Mouse (Mus musculus) A20 (cell line): ENCODE results near the gene Sbds.
A peak's percentile ranks its signal among the peaks of the same experiment; 100 is the strongest.

ENCODE experiments used
- DNase-seq: peaks from one replicate; pipeline ENCODE4 v3.0.0-alpha.2; 2011; ENCODE audit warnings: low read depth, low spot score

Sbds gene

DNA sequence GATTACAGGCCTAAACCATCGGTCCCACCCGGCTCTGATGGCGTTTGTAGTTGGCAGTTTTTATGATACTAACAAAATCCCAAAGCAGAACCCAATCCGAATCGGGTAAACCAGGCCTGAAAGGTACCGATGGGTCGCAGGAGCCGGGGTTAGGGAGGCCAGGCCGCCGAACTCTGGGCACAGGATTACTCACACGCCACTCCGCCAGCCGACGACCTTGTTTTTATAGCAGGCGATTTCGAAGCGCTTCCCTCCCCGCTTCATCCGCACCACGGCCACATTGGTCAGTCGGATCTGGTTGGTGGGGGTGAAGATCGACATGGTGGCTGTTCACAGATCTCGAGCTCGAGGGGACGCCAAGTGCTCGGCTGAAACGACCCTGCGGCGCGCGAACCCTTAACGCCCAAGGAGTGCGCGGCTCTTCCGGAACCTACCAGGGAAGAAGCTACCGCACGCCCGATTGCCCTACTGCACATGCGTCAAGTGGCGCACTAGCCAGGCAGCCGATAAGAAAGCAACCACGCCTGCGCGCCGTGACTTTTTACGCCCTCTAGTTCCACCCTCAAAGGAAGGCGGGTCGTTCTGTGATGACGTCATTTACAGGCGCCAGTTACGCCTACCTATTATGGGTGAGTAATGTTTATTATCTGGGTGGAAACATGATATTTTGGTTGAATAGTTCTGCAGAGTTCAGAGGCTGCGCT lies at the start of gene Sbds, which contains the start of gene Tyw1:
TSS of gene Sbds (minus strand) at position 514 of the 704 bp plus-strand sequence.
TSS of gene Tyw1 (plus strand) at position 603 of the 704 bp plus-strand sequence.
- DNase-seq = peak; percentile 99

DNA sequence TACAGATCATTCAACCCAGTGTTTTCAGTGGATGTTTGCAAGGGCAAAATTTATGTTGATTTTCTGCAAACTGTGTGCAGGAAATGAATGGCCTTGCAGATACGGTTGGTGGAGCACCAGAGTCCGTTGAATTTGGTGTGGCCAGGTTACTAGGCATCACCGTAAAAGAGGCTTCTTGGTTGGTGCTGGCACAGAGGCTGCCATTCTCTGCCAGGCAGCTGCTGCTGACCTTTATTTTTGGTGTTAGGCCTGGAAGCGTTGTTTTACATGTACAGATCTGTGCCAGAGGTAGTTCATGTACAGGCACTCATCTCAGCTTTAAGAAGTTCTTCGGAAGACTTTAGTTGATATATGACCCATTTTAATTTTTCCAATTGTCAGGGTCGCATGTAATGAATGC lies 48.3 kb upstream of the Sbds start:
- DNase-seq = no peak

DNA sequence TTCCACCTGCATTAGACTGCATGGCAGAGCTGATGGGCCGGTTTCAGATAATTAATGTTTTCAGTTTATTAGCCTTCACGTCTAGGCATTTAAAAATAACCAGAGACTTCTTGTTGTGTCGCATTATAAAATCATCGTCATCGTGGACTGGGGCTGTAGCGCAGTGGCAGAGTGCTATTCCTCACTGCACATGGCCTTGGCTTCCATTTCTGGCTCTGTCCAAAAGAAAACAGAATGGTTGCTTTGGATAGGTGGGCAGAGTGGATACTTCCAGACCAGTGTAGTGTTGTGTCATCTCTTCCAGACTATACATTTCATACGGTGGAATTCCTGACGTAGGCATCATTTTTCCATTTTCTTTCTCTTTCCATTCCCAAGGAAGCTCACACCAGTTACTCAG lies 44.2 kb upstream of the Sbds start:
- no peak for DNase-seq

DNA sequence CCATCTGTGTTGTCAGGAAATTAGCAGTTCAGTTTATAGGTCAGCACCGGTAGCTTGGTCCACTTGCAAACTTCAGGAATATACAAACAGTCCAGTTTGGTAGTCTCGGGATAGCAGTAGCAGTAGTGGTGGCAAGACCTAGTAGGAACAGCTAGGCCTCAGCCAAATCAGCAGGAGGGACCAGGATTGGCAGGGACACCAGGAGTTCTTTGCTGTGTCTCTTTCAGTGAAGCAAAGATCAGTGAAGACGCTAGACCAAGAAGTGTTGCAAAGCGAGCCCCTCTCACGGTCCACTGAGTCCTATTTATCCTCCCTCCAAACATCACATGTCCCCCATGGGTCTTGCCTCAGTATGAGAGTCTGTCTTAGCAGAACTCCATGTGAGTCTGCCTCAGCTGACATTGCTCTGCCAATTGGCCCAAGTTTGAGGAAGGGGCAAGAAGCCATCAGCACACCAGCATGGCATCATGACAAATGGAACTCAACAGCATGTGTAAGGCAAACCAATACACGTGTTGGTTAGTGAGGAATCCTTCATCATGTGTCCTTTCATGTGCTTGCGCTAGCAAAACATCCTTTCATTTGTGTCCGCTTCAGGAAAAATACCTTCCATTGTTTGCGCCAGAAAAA lies 43.6 kb upstream of the Sbds start:
- DNase-seq = no peak

DNA sequence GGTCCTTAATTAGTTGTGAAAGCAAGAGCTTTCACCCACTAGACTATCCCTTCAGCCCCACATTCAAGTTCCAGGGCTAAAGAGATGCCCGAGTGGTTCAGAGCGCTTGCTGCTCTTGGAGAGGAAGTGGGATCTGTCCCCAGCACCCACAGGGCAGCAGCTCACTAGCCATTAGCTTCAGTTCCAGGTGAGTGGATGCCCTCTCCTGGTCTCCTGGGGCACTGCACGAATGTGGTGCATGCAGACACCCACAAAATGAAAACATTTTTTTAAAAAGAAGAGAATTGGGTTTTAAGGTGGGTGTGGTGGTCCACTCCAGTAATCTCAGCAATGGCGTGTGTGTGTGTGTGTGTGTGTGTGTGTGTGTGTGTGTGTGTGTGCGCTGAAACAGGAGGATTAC lies 40.7 kb upstream of the Sbds start:
- DNase-seq = no peak

DNA sequence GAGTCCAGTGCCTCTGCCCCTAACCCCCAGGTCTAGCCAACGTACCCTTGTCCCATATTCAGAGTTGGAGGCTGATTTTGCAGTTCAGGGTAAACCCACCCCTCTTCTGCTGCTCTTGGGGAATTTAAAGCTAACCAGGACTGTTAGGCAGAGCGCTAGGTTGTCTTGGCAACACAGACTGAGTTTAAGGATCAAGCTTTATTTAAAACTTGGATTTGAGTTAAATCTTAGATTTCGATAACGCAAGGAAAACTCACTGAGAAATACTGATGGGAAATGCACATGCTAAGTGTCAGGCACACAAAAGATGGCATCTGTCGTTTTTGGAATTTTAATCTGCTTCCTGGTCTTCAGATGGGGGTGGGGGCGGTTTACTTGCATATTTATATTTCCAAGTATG lies 39.3 kb upstream of the Sbds start:
- no peak for DNase-seq

DNA sequence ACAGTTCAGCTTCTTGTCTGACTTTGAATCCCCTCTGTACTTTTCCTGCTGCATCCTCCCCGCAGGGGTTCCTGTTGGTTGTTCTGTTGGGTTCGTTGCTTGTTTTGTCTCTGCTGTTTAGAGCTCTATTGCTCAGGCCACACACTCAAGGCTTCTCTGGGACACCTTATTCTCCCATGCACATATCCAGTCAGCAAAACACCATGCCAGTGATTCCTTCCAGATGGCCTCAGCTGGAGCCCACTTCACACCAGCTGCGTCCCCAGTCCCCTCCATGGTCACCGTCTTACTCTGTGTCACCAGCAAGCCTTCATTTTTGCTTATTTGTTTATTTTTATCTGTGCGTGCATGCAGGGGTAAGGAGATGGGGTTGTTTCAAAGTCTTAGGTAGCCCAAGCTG lies 38.6 kb upstream of the Sbds start:
- no peak for DNase-seq

DNA sequence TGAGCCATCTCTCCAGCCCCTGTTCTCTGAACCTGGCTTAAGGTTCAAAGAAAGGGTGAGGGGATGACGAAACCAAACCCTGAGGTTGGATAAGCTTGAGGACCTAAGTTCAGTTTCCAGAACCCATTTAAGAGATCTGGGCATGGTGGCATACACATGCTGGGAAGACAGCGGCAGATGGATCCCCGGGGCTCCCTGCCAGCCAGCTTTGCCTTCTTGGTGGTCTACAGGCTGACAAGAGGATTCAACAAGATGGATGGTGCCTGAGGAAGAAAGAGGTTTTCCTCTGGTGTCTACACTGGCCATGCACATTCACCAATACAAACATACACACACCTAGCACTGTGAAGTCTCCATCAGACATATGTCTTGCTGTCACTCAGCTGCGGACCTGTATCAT lies 37.6 kb upstream of the Sbds start:
- no peak for DNase-seq

DNA sequence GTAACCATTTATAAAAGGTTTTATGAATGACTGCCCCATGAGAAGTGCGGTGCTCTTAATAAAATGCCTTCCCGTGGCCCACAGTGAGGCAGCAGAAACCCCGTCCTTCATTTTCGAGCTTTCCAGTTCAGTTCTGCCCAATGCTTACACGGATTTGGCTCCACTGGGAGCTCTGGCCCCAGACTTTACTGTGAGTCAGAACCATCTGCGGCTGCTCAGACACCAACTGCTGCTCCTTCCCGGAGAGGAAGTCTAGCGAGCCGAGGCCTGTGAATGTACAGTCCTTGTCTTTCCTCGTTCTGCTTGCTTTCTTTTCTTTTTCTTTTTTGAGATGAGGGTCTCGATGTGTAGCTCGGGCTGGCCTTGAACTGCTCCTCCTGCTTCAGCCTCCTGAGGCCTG lies 35.4 kb upstream of the Sbds start:
- no peak for DNase-seq

DNA sequence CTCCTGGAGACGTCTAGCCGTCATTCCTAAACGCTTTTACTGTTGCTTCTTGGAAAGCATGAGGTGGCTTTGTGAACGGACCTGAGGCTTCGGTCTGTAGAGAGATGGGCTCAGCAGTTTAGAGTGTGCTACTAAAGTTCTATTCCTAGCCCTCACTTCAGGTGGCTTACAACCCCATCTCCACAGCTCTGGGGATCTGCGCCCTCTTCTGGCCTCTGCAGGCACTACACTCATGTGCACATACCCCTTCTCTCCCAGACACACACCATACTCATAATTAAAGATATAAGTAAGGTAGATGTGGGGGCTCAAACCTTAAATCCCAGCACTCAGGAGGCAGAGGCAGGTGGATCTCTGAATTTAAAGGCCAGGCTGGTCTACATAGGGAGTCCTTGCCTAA lies 34.9 kb upstream of the Sbds start:
- DNase-seq = peak; percentile 50

DNA sequence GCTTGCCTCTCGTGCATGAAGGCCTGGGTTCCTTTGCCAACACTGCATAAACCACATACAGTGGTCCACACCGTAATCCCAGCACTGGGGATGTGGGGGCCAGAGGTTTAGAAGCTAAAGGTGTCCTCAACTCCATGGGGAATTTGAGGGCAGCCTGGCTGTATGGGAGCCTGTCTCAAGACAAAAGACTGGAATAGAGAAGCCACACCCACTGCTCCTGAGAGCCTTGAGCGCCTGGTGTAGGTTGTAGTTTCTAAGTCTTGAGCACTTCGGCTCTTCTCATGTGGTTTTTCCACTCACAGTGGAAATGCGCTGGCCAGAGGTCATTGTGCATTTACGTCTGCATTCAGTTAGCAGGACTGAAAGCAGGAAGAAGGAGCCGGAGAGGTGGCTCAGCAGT lies 32.8 kb upstream of the Sbds start:
- DNase-seq = no peak

DNA sequence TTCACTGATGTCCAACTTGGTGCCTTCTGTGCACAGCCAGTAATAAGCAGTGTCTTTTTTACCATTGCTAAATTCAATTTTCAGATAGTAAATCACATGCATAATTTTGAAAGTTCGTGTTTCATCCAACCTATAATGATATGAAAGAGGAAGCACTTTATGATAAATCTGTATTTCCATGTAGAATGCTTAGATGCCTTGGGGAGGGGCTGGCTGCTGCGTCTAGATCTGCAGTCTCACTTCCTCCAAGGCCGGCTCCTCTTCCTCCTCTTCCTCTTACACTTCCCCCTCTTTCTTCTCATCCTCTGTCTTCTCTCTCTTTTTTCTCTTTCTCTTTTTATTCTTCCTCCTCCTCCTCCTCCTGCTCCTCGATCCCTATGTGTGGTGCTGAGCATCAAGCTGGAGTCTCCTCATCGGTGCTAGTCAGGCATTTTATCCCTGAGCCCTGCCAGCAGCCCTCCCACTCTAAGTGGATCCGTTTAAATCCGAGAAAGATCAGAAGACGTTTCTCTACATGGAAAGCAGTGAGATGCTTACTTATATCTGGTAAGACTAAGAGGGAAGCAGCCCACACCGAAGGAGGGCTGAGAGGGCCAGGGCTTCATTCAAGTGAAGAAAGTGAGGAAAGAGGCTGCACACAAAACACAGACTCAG lies 27.9 kb upstream of the Sbds start:
- DNase-seq = peak; percentile 84

DNA sequence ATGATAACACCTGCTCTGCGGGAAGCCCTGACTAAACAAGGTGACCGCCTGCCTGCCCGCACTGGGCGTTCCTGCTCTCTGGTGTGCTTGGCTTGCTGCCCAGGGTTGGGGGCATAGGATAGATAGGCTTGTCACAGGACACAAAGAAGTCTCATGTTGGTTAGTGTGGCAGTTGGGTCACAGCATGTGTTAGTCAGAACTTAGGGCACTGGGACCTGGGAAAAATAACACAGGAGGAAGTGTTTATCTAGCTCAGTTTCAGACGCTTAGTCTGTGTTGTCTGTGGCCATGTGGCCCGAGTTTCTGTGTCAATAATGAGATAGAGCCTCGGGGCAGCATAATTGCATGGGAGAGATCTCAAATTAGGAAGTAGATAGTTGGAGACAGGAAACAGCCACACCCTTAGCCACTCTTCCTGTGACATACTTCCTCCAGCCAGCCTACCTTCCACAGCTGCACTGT lies 22.7 kb upstream of the Sbds start:
- peak; percentile 51 for DNase-seq

DNA sequence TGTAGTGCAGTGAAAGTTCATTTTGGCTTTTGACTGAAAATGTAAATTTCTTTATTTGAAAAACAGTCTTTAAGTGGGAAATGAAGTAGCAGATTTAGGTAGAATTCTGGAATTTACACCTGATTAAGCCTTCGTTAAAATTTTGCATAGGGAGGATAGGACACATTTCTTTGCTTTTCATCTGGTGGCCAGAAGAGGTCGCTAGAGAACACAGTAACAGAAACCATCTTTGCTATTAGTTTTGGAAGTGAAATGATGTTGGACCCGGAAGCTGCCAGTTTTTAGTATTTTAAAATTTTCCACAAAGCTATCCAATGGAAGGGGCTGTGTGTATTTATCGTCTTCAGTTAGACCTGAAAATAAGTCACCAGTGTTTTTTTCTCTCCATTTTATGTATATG lies 20.2 kb upstream of the Sbds start:
- peak; percentile 77 for DNase-seq

DNA sequence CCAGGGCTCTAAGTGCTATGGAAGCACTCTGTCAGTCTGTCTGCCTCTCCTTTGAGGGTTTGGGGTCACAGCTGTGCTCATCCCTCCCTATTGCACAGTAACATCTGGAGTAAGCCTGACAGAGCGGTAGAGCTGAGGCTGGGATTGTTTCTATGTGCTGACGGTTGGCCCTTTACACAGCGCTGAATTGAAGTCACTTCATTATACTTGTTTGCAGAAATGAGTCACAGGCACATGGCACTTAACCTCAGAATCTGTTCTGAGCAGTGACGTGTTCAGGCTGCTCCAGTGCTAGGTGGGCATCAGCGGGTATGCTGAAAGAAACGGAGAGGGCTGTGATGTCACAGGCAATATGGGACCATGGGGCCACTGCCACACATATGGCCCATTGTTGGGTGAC lies 17.7 kb upstream of the Sbds start:
- DNase-seq = no peak

DNA sequence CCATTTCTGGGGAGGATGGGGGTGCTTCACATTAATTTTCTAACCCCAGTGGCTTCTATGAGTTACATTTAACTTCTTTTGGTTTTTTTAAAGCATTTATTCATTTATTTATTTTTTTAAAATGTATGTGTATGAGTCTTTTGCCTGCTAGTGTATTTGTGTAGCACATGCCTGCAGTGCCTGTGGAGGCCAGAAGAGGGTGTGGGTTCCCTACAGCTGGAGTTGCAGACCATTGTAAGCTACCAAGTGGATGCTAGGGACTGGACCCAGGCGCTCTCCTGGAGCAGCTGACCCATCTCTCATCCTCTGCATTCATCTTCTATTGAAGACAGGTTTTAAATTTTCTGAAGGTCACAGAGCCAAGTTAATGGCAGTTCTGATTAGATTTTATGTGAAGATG lies 17.0 kb upstream of the Sbds start:
- DNase-seq = peak; percentile 41

DNA sequence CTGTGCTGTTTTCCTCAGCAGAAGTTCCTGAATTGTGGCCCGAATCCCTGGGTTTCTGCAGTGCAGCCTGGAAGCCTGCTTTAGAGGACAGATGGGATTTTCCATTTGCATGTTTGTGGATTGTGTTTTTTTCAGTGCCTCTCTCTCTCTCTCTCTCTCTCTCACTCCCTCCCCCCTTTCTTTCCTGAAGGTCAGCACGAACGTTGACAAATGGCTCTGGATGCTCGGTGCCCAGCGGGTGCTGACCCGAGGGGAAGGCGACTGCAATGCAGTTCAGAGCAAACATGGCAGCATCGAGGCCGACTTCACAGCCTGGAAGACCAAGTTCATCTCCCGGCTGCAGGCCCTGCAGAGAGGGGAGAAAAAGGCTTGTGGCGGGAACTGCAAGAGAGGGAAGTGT lies 13.6 kb upstream of the Sbds start:
- DNase-seq = no peak

DNA sequence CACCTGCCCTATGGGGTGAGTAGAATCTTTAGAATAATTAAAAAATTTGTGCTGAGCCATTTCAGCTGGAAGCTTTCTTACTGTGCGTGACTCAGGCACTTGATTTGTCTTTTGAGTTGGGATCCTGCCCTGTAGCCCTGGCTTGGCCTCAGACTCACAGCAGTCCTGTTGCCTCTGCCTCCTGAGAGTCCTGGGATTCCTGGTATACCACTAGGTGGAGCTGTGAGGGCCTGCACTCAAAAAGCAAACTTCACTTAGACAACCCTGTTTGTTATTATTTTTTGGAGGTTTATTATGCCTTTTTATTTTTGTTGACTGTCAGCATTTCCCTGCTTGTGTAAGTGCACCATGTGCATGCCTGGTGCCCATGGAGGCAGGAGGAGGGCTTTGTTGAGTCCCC lies 12.0 kb upstream of the Sbds start:
- DNase-seq = peak; percentile 54

DNA sequence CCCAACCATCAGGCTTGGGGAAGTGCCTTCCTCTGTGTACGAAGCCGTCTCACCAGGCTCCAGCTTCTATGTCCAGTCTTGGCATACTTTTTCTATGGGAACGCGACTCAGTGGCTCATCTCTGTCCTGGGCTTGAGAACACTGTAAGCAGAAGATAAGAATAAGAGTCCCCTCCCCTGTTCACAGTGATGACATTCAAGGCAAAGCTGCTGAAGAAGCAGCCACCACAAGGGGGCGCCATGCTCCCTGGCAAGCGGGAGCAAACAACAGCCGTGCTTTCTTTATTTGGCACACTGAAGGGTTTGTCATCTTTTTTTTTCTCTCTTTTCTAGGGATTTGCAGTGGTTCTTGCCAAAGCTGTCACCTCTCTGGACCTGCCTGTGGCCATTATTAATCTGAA lies 11.3 kb upstream of the Sbds start:
- DNase-seq = peak; percentile 73

DNA sequence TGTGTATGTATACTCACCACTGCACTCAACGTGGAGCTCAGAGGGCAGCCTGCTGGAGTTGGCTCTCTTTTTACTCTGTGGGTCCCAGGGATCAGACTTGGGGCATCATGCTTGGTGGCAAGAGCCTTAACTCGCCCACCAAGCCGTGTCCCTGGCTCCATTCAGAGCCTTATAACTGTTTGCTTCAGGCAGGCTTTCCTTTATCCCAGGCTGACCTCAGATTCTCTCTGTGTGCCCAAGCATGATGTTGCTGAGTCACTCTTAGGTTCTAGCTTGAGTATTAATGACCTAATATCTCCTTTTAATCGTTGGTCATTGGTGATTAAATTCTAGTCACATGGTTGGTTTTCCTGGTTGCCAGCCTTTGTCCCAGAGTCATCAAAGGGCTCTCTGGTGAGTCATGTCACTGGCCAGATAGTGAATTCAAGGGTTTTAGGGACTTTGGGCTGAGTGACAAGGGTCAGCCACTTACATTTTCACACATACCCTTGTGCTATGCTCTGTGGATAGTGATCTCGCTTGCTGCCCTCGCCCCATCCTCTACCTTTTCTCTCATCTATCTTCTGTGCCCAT lies 9.2 kb upstream of the Sbds start:
- DNase-seq = no peak

DNA sequence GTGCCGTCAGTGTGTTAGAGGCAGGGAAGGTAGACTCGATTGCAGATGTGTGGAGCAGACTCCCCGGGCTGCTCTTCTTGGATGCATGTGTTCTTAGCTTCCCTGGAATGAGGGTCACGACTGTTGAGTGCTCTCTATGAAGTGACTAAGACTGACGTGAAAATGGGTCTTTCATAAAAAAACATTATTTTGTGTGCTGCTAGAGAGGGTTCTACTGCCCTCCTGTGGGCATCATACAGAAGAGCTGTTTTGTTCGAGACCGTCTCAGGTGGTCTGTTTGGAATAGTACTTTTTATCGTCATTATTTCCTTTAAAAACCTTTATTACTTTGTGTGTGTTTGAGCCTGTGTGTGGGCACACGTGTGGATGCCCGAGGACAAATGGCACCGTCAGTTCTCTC lies 8.1 kb upstream of the Sbds start:
- no peak for DNase-seq

DNA sequence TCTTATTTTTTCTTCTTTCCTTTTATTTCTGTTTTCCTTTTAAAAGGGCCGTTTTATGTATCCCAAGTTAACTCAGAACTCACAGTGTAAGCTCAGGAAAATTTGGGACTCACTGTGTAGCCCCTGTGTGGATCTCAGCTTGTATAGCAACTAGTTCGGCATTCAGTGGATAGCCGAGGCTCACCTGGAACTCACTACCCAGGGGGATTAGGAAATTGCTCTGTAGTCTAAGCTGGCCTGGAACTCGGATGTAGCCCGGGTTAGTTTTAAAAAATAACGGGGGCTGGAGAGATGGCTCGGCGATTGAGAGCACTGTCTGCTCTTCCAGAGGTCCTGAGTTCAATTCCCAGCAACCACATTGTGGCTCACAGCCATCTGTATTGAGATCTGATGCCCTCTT lies 2.0 kb upstream of the Sbds start:
- no peak for DNase-seq
